24 mouse cellular contexts compared by ENCODE assay signal in genomic region chr11:11719748-11720147, GRCm38 (mm10). TPM values are rescaled to one million over a fixed set of nuclear protein-coding genes. Genes with fewer than 3 reads are reported as not detected.
A peak's percentile ranks its signal among the peaks of the same experiment; 100 is the strongest.
DNase-seq lines count a peak whose midpoint lies in the region; ATAC-seq and TF ChIP-seq lines count a peak whose summit lies in the region.
"Had no signal": no experiment of that assay in that cellular context is flagged by ENCODE, and none has a peak within 500 bp of the region (broad histone marks: within the 10 kb centered on the region; RNA-seq: fewer than 3 reads in every experiment).

No protein-coding gene starts in this region.

- TF ChIP-seq CTCF in bone marrow, adult 2 months (IDR thresholded peaks at IDR 0.05; ENCODE audit: control insufficient read depth, insufficient read depth, low read length), result no peak

- peaks cover 6% of the 10 kb centered on the region for H3K4me1 ChIP-seq in bone marrow, adult 2 months (ENCODE audit: control insufficient read depth, insufficient read depth, low read length)
- peaks cover 58% of the 10 kb centered on the region for H3K4me1 ChIP-seq in liver, embryonic 15.5 days (replicated peaks)
- no peaks in the 10 kb centered on the region for H3K4me1 ChIP-seq in midbrain, embryonic 10.5 days
- H3K4me1 ChIP-seq: forebrain, embryonic 12.5 days; heart, embryonic 13.5 days; limb, embryonic 13.5 days; lung, embryonic 15.5 days; midbrain, embryonic 15.5 days; neural tube, embryonic 15.5 days had no signal

- peaks cover 64% of the 10 kb centered on the region for H3K36me3 ChIP-seq in liver, embryonic 15.5 days (replicated peaks)
- H3K36me3 ChIP-seq in midbrain, embryonic 10.5 days, result no peaks in the 10 kb centered on the region
- H3K36me3 ChIP-seq: forebrain, embryonic 12.5 days; heart, embryonic 13.5 days; limb, embryonic 13.5 days; lung, embryonic 15.5 days; midbrain, embryonic 15.5 days; neural tube, embryonic 15.5 days had no signal

- 48% methylated on average over 5 of the region's 5 CpGs for WGBS in bone marrow, adult 2 months
- 23% methylated on average over 5 of the region's 5 CpGs for WGBS in liver, embryonic 15.5 days (ENCODE audit: insufficient replicate concordance)
- 89% methylated on average over 5 of the region's 5 CpGs for WGBS in midbrain, embryonic 10.5 days

- DNase-seq in 416B (ENCODE audit: low read depth), result peak; percentile 64
- DNase-seq in CD4-positive helper T cell, adult 2 months (ENCODE audit: low read depth, low spot score), result peak; percentile 82
- no peak for DNase-seq in midbrain, embryonic 10.5 days (ENCODE audit: low spot score)
- no peak for DNase-seq in ovary, postnatal 10 days (ENCODE audit: low spot score)
- no peak for DNase-seq in left cerebral cortex, postnatal 4 days
- DNase-seq: adrenal gland, adult 8-10 months; cerebellum, adult 11 months; cerebellum, postnatal 25 days; gastrocnemius, postnatal 10 days; heart, adult 18-20 months; lung, postnatal 4 days; right cerebral cortex, postnatal 14 days had no signal

- no peak overlapping the region for H3K9ac ChIP-seq in liver, embryonic 15.5 days
- H3K9ac ChIP-seq: forebrain, embryonic 12.5 days; heart, embryonic 13.5 days; hindbrain, embryonic 14.5 days; limb, embryonic 13.5 days; lung, embryonic 15.5 days; midbrain, embryonic 15.5 days; neural tube, embryonic 15.5 days had no signal

- H3K4me2 ChIP-seq in liver, embryonic 15.5 days, result no peak overlapping the region
- H3K4me2 ChIP-seq: forebrain, embryonic 12.5 days; heart, embryonic 13.5 days; hindbrain, embryonic 14.5 days; limb, embryonic 13.5 days; lung, embryonic 15.5 days; midbrain, embryonic 15.5 days; neural tube, embryonic 15.5 days had no signal

- ATAC-seq in liver, embryonic 15.5 days (ENCODE audit: insufficient read depth), result peak; percentile 48
- ATAC-seq: intestine, embryonic 16.5 days; midbrain, embryonic 15.5 days had no signal

- TF ChIP-seq POLR2A in bone marrow, adult 2 months (IDR thresholded peaks at IDR 0.05; ENCODE audit: borderline replicate concordance, control insufficient read depth, low read depth, low read length), result no peak

- intact Hi-C loops in left cerebral cortex, postnatal 4 days (cut with DNase I), result no loop called here

- no peaks in the 10 kb centered on the region for H3K27me3 ChIP-seq in liver, embryonic 15.5 days
- H3K27me3 ChIP-seq in midbrain, embryonic 10.5 days (ENCODE audit: low read depth, poor library complexity, severe bottlenecking), result no peaks in the 10 kb centered on the region
- H3K27me3 ChIP-seq: CH12.LX; forebrain, embryonic 12.5 days; heart, embryonic 13.5 days; limb, embryonic 13.5 days; lung, embryonic 15.5 days; midbrain, embryonic 15.5 days; neural tube, embryonic 15.5 days had no signal

- H3K9me3 ChIP-seq in liver, embryonic 15.5 days (replicated peaks), result no peaks in the 10 kb centered on the region
- no peaks in the 10 kb centered on the region for H3K9me3 ChIP-seq in midbrain, embryonic 10.5 days (replicated peaks)
- H3K9me3 ChIP-seq: forebrain, embryonic 12.5 days; heart, embryonic 13.5 days; limb, embryonic 13.5 days; lung, embryonic 15.5 days; midbrain, embryonic 15.5 days; neural tube, embryonic 15.5 days had no signal

- H3K4me3 ChIP-seq in bone marrow, adult 2 months (replicated peaks; ENCODE audit: control insufficient read depth, low read depth, low read length), result no peak overlapping the region
- no peak overlapping the region for H3K4me3 ChIP-seq in liver, embryonic 15.5 days (replicated peaks)
- no peak overlapping the region for H3K4me3 ChIP-seq in midbrain, embryonic 10.5 days
- H3K4me3 ChIP-seq: forebrain, embryonic 12.5 days; heart, embryonic 13.5 days; limb, embryonic 13.5 days; lung, embryonic 15.5 days; midbrain, embryonic 15.5 days; myocyte; neural tube, embryonic 15.5 days had no signal

- H3K27ac ChIP-seq in bone marrow, adult 2 months (ENCODE audit: control insufficient read depth, insufficient read depth, low read depth, low read length, poor library complexity), result peak overlapping the region; percentile 14; the same call in 1 of the 2 replicates
- H3K27ac ChIP-seq in liver, embryonic 15.5 days (replicated peaks), result peak overlapping the region; percentile 25; the same call in 1 of the 2 replicates
- no peak overlapping the region for H3K27ac ChIP-seq in midbrain, embryonic 10.5 days (replicated peaks)
- H3K27ac ChIP-seq: forebrain, embryonic 12.5 days; heart, embryonic 13.5 days; hindbrain, embryonic 14.5 days; limb, embryonic 13.5 days; lung, embryonic 15.5 days; midbrain, embryonic 15.5 days; neural tube, embryonic 15.5 days had no signal

RNA-seq across cellular contexts. Expression of gene Ikzf1, which starts 34.9 kb away (rescaled TPM):
- polyA plus RNA-seq in bone marrow, adult 2 months (2011; ENCODE audit: insufficient read depth, insufficient read length, low replicate concordance, missing spikeins), result 32.8 and 38.1 TPM in 2 replicates
- polyA plus RNA-seq in liver, embryonic 15.5 days (2015; fragmentation: Nextera tagmentation; extraction: Ambion mirVana), result 33.7 and 35.9 TPM in 2 replicates
- 2.6 and 2.8 TPM in 2 replicates for polyA plus RNA-seq in midbrain, embryonic 10.5 days (2016; fragmentation: Nextera tagmentation; extraction: Ambion mirVana)
- total RNA-seq in left cerebral cortex, postnatal 4 days (2021), result 1 to 10 TPM; 2.3 to 2.5 TPM

Comparison
In these comparisons a context has a peak if more than half of its experiments do, and no peak if none do; other contexts are left out.
1. DNase-seq: peak in 416B (single experiment) and CD4-positive helper T cell, adult 2 months (single experiment); none in midbrain, embryonic 10.5 days (single experiment), ovary, postnatal 10 days (single experiment) and left cerebral cortex, postnatal 4 days (single experiment).